Mouse (Mus musculus) lung, adult 2 months (tissue): ENCODE results near the gene Sult1c1.

Source experiments
- CTCF ChIP-seq: fragments of 200-500 bp; IDR thresholded peaks from 2 replicates; pipeline ENCODE4 v1.5.1; 2011; ENCODE audit warnings: mild to moderate bottlenecking, low read length, control low read depth; ENCODE audit not compliant: insufficient read depth
- POLR2A ChIP-seq: fragments of 200-500 bp; IDR thresholded peaks from 2 replicates; pipeline ENCODE4 v1.6.1; 2011; ENCODE audit warnings: low read depth, mild to moderate bottlenecking, control low read depth, low read length, borderline replicate concordance; ENCODE audit errors: extremely low read depth

- TF ChIP-seq CTCF (no peak), POLR2A (no peak)
Observed at GRCm38 (mm10) chr17:54003522-54003921, 13.0 kb upstream of the Sult1c1 start.
